Mouse (Mus musculus): Measurements from ENCODE around the gene Coq2.

Gene Coq2

DNA sequence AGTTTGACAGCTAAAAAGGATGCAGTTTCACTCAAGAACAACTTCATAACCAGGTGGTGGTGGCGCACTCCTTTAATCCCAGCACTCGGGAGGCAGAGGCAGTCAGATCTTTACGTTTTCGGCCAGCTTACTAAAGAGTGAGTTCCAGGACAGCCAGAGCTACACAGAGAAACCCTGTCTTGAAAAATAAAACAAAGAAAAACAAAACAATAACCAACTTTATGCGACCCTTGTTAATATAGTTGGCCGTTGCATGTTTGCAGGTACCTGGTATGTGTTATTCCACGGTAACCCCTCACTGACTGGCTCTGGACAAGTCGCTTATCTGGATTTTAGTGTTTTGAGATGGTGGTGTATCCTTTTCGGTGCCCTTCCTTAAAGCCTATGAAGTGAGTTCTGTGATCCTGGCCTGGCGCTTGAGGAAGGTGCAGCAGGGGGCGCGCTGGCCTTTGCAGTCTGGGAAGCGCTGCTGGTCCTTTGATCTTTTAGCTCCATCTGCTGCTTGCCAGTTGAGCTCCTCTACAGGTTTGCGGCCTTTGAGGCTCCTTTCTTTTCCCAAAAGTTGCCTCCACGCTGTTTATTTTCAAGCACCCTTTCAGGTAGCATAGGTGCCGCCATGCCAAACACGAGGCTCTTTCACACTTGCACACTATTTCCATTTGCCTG, at the start of gene Coq2:
TSS of gene Coq2 (minus strand) at position 430 of the 666 bp plus-strand sequence.
- DNase-seq (ENCODE audit: low read depth, low spot score) = peak; percentile 90

- peak; percentile 91 for DNase-seq (ENCODE audit: low read depth, low spot score)
Measured at GRCm38 (mm10) chr5:100719235-100720088, 44.5 kb upstream of the Coq2 start, which contains the start of gene Hpse. Gene Hpse, minus strand, starts transcription at chr5:100719716.

DNA sequence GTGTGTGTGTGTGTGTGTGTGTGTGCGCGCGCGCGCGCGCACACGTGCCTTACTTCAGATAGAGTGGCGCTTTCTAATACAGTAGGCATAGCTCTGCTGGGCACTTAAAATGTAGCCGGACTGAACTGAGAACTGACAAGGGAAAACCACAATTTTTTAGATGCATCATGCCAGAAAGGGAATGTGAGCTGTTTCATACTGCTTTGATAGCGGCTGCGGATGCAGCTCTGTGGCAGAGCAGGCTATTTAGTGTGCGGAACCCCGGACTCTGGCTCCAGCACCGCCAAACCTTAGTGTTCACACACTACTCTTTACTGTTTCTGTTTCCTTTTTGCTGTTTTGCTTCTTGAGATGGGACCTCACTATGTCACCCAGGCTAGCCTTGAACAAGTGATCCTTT, 41.8 kb upstream of the Coq2 start:
- DNase-seq (ENCODE audit: low read depth, low spot score) = peak; percentile 81

DNA sequence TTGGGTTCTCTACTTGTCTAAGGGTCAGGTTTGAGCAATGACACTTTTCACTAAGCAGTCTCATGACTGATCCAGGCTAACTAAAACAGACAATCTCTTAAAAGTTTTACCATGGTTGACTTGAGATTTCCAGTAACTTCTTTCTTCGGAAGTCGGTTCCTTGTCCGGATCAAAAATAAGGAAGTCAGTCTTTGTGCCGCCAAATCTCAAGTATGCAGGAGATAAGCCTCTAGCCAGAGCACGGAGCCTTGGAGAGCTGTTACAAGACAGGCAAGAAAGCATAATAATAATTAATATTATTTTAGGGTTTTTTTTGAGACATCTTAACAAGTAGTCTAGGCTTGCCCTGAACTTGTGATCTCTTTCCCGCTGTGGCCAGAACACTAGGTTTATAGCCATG, 36.3 kb upstream of the Coq2 start:
- DNase-seq (ENCODE audit: low read depth, low spot score) = no peak

DNA sequence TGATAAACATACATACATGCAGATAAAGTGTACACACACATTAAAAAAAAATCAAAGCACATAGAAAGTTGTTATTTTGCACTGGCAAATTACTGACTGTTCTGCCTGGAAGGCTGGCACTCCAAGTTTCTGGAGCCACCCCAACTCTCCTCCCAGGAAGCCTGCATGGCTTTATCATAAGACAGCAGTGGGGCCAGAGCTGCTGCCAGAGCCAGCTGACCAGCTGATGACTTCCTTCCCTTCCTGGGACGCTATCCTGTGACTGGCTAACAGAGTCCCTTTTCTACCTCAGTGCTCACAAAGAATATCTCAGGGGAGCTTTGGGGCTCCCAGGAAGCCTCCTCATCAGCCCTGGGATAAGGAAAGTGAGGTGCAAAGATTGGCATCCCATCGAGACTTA, 35.1 kb upstream of the Coq2 start:
- DNase-seq (ENCODE audit: low read depth, low spot score) = no peak

DNA sequence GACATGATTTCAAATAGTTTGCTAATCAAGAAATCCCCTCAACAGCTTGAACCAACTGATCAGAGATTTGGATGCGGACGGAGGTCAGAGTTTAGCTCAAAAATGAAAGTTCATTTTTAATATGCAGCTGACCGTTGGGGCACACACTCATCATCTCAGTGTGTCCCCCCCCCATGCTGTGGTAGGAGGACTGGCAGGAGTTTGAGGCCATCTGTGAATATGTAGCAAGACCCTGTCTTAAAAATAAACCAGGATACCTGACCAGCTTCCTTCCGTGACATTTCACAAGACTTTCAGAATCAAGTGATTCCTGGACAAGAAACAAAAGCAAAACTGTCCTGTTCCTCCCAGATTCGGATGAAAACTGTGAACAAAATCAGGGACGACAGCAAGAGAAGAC, 34.1 kb upstream of the Coq2 start:
- no peak for DNase-seq (ENCODE audit: low read depth, low spot score)

GRCm38 (mm10) chr5:100706675-100707074, 31.7 kb upstream of the Coq2 start:
- DNase-seq (ENCODE audit: low read depth, low spot score) = no peak

GRCm38 (mm10) chr5:100704272-100704671, 29.3 kb upstream of the Coq2 start:
- DNase-seq (ENCODE audit: low read depth, low spot score) = peak; percentile 51

GRCm38 (mm10) chr5:100702325-100702724, 27.4 kb upstream of the Coq2 start:
- no peak for DNase-seq (ENCODE audit: low read depth, low spot score)

DNA sequence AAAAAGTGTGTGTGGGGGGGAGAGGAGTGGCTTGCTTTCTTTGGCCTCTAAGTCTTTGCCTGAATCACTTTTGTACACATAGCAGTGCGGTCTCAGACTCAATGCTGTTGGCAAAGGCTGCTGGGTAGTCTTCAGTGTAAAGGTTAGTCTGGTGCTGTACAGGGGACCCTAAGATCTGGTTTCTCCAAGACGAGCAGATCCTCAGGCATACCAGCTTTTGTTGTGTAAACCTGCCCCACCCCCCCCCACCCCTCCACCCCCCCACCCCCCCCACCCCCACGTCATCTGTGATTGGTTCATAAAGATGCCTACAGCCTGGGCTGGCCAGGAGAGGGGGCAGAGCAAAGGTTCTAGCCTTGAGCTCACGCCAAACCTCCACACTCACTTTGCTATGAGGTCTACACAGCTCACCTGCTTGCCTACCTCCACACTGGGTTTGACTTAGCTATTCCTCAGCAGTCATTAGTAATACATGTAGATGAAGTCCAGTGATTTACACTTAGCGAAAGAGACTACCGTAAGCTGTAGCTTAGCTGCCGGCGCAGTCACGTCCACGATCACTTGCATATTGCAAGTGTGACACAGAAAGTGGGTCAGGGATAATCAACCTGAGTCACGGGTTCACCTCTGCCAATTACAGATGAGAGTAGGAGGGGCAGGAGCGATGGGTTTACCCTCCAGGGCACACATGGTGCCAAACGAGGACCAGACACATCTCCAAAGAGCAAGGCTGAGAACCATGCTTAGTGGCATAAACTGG, 26.1 kb upstream of the Coq2 start:
- DNase-seq (ENCODE audit: low read depth, low spot score) = no peak

DNA sequence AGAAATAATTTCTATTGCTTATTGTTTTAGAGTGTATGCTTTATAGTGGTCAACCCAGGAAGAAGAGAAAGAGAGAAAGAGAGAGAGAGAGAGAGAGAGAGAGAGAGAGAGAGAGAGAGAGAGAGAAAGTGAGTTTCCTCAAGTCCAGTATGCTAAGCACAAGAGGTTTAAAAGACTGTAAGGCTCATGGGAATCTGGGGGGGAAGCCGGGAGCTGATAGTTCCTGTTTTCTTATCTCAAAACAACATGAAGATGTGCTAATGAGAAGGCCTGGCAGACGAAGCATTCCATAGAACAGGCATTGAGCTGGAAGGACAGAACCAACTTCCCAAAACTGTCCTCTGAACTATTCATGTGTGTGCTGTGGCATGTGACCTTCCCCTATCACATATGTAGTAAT, 22.9 kb upstream of the Coq2 start:
- no peak for DNase-seq (ENCODE audit: low read depth, low spot score)

- no peak for DNase-seq (ENCODE audit: low read depth, low spot score)
Measured at GRCm38 (mm10) chr5:100697398-100697797, 22.5 kb upstream of the Coq2 start.

DNA sequence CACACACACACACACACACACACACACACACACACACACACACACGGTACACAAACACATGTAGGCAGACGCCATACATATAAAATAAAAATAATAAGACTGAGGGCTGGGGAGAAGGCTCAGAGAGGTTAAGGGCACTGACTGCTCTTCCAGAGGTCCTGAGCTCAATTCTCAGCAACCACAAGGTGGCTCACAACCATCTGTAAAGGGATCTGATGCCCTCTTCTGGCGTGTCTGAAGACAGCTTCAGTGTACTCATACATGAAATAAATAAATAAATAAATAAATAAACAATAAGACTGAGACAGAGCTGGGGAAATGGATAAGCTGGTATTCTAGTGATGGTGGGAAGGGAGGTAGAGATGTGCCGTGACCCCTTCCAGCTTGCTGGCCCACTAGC, 10.7 kb upstream of the Coq2 start:
- DNase-seq (ENCODE audit: low read depth, low spot score) = no peak

- DNase-seq (ENCODE audit: low read depth, low spot score) = peak; percentile 84
Measured at GRCm38 (mm10) chr5:100680542-100680933, 5.6 kb upstream of the Coq2 start.

DNA sequence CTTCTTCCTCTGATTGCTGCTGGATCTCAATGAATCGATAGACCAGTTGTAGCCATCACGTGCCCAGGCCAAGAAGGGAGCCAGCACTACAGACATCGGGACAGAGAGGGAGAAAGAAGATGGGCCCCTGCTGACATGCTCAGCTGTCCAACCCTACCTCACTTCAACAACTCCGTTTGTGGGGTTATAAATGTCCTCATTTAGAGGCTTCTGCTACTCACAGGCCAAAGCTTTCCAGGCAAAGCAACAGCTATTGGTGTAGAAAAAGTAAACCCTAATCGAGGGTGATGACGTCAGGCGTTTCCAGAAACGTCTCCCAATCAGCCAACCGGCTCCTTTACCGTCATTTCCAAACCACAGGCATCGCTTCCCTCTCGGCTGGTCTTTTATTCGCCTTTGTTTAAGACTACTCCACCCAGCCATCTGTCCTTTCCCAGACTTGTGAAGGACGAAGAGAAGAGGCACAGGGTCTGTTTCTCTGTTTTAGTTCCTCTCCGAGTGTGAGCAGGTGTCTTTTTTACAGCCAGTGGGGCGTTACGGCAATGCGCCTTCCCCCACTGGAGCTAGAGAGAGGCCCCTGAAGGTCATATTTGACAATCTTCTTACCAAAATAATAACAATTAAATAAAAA, 5.1 kb upstream of the Coq2 start:
- DNase-seq (ENCODE audit: low read depth, low spot score) = peak; percentile 91

GRCm38 (mm10) chr5:100673745-100674486, 1.0 kb downstream of the Coq2 start:
- DNase-seq (ENCODE audit: low read depth, low spot score) = peak; percentile 93

DNA sequence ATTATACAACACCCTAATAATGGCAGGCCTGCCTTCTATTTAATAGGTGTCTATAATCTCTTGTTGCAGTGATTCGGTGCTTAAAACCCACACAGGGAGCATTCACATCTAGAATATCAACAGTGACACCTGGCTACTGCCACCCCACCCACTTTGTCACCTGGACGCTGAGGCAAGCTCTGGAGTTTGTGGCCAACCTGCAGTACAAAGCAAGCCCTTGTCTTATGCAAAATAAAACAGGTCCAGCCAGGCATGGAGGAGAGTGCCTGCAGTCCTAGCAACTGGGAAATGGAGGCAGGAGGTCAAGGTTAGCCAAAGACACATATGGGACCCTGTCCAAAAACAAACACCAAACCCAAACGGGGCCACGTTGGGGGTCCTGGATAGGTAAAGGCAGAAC, 2.5 kb downstream of the Coq2 start:
- DNase-seq (ENCODE audit: low read depth, low spot score) = peak; percentile 40

DNA sequence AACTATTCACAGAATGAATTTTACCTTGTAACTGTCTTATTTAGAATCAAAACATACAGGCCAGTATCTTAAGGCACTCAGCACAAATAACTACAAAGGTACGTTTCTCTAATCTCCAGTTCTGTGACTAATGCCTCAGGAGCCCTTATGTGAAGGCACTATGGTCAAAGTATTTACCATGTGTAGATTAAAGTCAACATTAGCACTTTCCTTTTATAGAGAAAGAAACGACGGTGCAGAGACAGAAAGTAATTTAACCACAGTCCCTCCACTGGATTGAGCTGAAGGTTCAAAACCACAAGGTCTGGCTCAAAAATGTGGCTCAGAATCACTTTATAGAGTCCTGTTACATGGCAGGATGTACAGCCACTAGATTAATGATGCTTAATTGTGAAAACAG, 3.0 kb downstream of the Coq2 start:
- no peak for DNase-seq (ENCODE audit: low read depth, low spot score)

- peak; percentile 58 for DNase-seq (ENCODE audit: low read depth, low spot score)
Measured at GRCm38 (mm10) chr5:100671398-100671797, 3.5 kb downstream of the Coq2 start.

DNA sequence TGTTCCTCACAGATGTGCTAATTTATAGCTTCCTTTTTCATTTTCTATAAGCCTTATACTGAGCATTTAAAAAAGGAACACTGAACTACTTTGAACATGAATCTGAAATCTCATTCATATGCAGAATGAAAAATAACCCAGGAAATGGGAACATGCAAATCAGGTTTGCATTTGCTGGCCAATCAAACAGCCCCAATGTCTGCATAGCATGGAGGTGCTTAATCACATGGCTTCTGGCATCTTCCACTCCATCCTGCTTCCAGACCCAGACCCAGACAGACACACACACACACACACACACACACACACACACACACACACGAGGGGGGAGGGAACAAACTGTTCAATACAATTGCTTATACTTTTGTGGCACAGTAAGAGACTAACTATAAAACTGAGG, 8.0 kb downstream of the Coq2 start:
- DNase-seq (ENCODE audit: low read depth, low spot score) = peak; percentile 41

GRCm38 (mm10) chr5:100663854-100664253, 11.1 kb downstream of the Coq2 start:
- peak; percentile 81 for DNase-seq (ENCODE audit: low read depth, low spot score)

Data from A20 (cell line).